Mouse (Mus musculus) CH12.LX (cell line): ENCODE results near the gene Ctcfl. TPM values are rescaled to one million over a fixed set of nuclear protein-coding genes. Genes with fewer than 3 reads are reported as not detected.
A peak's percentile ranks its signal among the peaks of the same experiment; 100 is the strongest.

Source experiments
- DNase-seq: peaks from one replicate; pipeline ENCODE4 v3.0.0-alpha.2; 2013; ENCODE audit errors: extremely low read depth
- H3K27ac ChIP-seq: 2 replicates; pipeline ENCODE4 v1.5.1; 2012; ENCODE audit warnings: low read depth, mild to moderate bottlenecking, control low read depth, moderate library complexity; ENCODE audit not compliant: insufficient read depth
- H3K27me3 ChIP-seq: replicated peaks from 2 replicates; pipeline ENCODE3; 2012; ENCODE audit warnings: inconsistent platforms
- H3K36me3 ChIP-seq, 2 experiments: replicated peaks in 1 of 2; 2 replicates each; pipeline versions ENCODE3 to v1.6.1; 2012; ENCODE audit warnings: inconsistent platforms in 1 of 2, low read length in 1 of 2, mild to moderate bottlenecking in 1 of 2, mixed read lengths in 1 of 2, moderate library complexity in 1 of 2; ENCODE audit not compliant: control insufficient read depth in 1 of 2, insufficient read depth in 1 of 2
- H3K4me1 ChIP-seq, 2 experiments: 2 replicates each; pipeline ENCODE4 v1.6.1; 2012; ENCODE audit warnings: inconsistent platforms in 1 of 2, moderate library complexity in 1 of 2; ENCODE audit not compliant: insufficient read depth in 2 of 2, control insufficient read depth in 1 of 2
- H3K4me2 ChIP-seq: 2 replicates; pipeline ENCODE4 v1.6.1; 2012; ENCODE audit warnings: low read depth, mild to moderate bottlenecking, control low read depth; ENCODE audit not compliant: poor library complexity, insufficient read depth, severe bottlenecking
- H3K4me3 ChIP-seq, 3 experiments: fragments of 150-350 bp in 1 of 3; sonication (generic) in 1 of 3; replicated peaks in 1 of 3; 2 replicates each; pipeline versions ENCODE3 to v1.5.1; 2011 to 2012; ENCODE audit warnings: low read depth in 2 of 3, low read length in 2 of 3, mild to moderate bottlenecking in 2 of 3, moderate library complexity in 2 of 3, control low read depth in 1 of 3, improper control_type of control experiment in 1 of 3, inconsistent platforms in 1 of 3, mixed read lengths in 1 of 3; ENCODE audit not compliant: poor library complexity in 1 of 3
- H3K79me2 ChIP-seq: replicated peaks from 2 replicates; pipeline ENCODE4 v1.6.1; 2012; ENCODE audit warnings: mild to moderate bottlenecking, moderate library complexity; ENCODE audit not compliant: control insufficient read depth, poor library complexity, insufficient read depth, severe bottlenecking; ENCODE audit errors: extremely low read depth
- H3K9ac ChIP-seq: 2 replicates; pipeline ENCODE4 v1.6.1; 2012; ENCODE audit warnings: low read depth, mild to moderate bottlenecking, control low read depth, moderate library complexity; ENCODE audit not compliant: insufficient read depth
- H3K9me3 ChIP-seq: replicated peaks from 2 replicates; pipeline ENCODE3; 2012; ENCODE audit warnings: low read length, inconsistent platforms, mixed read lengths
- CTCF ChIP-seq, 2 experiments: IDR thresholded peaks in 1 of 2; conservative IDR thresholded peaks in 1 of 2; 2 replicates each; pipeline ENCODE4 v1.5.1; 2011 to 2012; ENCODE audit warnings: low read depth in 2 of 2, low read length in 2 of 2, improper control_type of control experiment in 1 of 2, inconsistent platforms in 1 of 2, mild to moderate bottlenecking in 1 of 2, moderate library complexity in 1 of 2
- ETS1 ChIP-seq: conservative IDR thresholded peaks from 2 replicates; pipeline ENCODE4 v1.6.1; 2012; ENCODE audit warnings: low read depth, mild to moderate bottlenecking, inconsistent platforms, low read length, improper control_type of control experiment, moderate library complexity
- JUN ChIP-seq: IDR thresholded peaks from 2 replicates; pipeline ENCODE4 v1.6.1; 2011; ENCODE audit warnings: low read depth, mild to moderate bottlenecking, low read length, improper control_type of control experiment, moderate library complexity; ENCODE audit not compliant: insufficient read depth
- KAT2A ChIP-seq: IDR thresholded peaks from 2 replicates; pipeline ENCODE4 v1.6.1; 2012; ENCODE audit warnings: low read length, improper control_type of control experiment, inconsistent platforms; ENCODE audit not compliant: insufficient replicate concordance
- MAFK ChIP-seq: IDR thresholded peaks from 2 replicates; pipeline ENCODE4 v1.6.1; 2011; ENCODE audit warnings: low read length, improper control_type of control experiment; ENCODE audit not compliant: insufficient replicate concordance
- MYC ChIP-seq: IDR thresholded peaks from 2 replicates; pipeline ENCODE4 v1.6.1; 2011; ENCODE audit warnings: low read depth, mild to moderate bottlenecking, improper control_type of control experiment, low read length
- NELFE ChIP-seq: IDR thresholded peaks from 2 replicates; pipeline ENCODE4 v1.6.1; 2011; ENCODE audit warnings: low read depth, low read length, improper control_type of control experiment
- RAD21 ChIP-seq: IDR thresholded peaks from 2 replicates; pipeline ENCODE4 v1.6.1; 2011; ENCODE audit warnings: low read depth, mild to moderate bottlenecking, low read length, improper control_type of control experiment, moderate library complexity
- RCOR1 ChIP-seq: conservative IDR thresholded peaks from 2 replicates; pipeline ENCODE4 v1.6.1; 2012; ENCODE audit warnings: low read depth, mild to moderate bottlenecking, inconsistent platforms, low read length, improper control_type of control experiment
- SIN3A ChIP-seq: IDR thresholded peaks from 2 replicates; pipeline ENCODE4 v1.6.1; 2012; ENCODE audit warnings: low read length, improper control_type of control experiment, inconsistent platforms
- SMC3 ChIP-seq: IDR thresholded peaks from 2 replicates; pipeline ENCODE4 v1.6.1; 2011; ENCODE audit warnings: low read depth, low read length, improper control_type of control experiment
- TBP ChIP-seq: conservative IDR thresholded peaks from 2 replicates; pipeline ENCODE4 v1.6.1; 2011; ENCODE audit warnings: low read depth, low read length, improper control_type of control experiment
- dilution Hi-C: fragments of 300-500 bp; cut with MboI; formaldehyde crosslinking; loops from 2 replicates; pipeline ENCODE4 v1.14.3; 2020; ENCODE audit warnings: low sequenced_read_pairs; ENCODE audit not compliant: extremely low pct_unique_long_range_greater_than_20kb, extremely low pct_ligation_motif_present
- in situ Hi-C: fragments of 300-500 bp; cut with MboI; formaldehyde crosslinking; loops from 3 replicates; pipeline ENCODE4 v1.14.3; 2019; ENCODE audit warnings: low sequenced_read_pairs, low pct_ligation_motif_present, low pct_unique_long_range_greater_than_20kb, mixed read lengths
- polyA plus RNA-seq: library from polyadenylated mRNA; unstranded; fragments of >175 nt; gene quantifications from 2 replicates; pipeline ENCODE4 v1.2.1, GENCODE M21; 2012; ENCODE audit warnings: low read depth; ENCODE audit not compliant: insufficient read length
- total RNA-seq, 2 experiments: library from RNA; depleted of rRNA; stranded (reverse); fragments of 300-350 nt in 1 of 2; fragments of >200 nt in 1 of 2; gene quantifications; 2 replicates each; pipeline ENCODE4 v1.2.3; 2012 to 2014

The Ctcfl gene
- total and polyA plus RNA-seq, 3 experiments: 0.11 TPM; not detected in 2

GRCm38 (mm10) chr2:173164946-173165345, 45.6 kb upstream of the Ctcfl start:
- peaks cover 57% of the 10 kb centered on the region for H3K27me3 ChIP-seq
- H3K4me3 ChIP-seq: no peak overlapping the region
- H3K79me2 ChIP-seq: no peaks in the 10 kb centered on the region
- H3K9me3 ChIP-seq: no peaks in the 10 kb centered on the region
- in situ Hi-C loops (loop anchor here (25.0 kb wide), 1 partner anchor 153 kb away; the partner anchor contains the start of genes Rae1 and Rbm38), dilution Hi-C loops (no loop called here)
- H3K36me3 ChIP-seq: no peaks in the 10 kb centered on the region
- no peak overlapping the region for H3K9ac ChIP-seq
- peaks cover 0 to 15% of the 10 kb centered on the region in 2 experiments; a peak in 2 of 4 replicates for H3K4me1 ChIP-seq
- H3K4me2 ChIP-seq: no peak overlapping the region
- H3K27ac ChIP-seq: no peak overlapping the region
- TF ChIP-seq JUN (no peak), MAFK (no peak), TBP (no peak), MYC (no peak), RCOR1 (no peak)
- DNase-seq: no peak

- dilution Hi-C loops (no loop called here), in situ Hi-C loops (loop anchor here (25.0 kb wide), 1 partner anchor 152 kb away; the partner anchor contains the start of genes Rae1 and Rbm38)
Observed at GRCm38 (mm10) chr2:173164358-173164757, 45.0 kb upstream of the Ctcfl start.

GRCm38 (mm10) chr2:173163380-173163779, 44.1 kb upstream of the Ctcfl start:
- Histone ChIP-seq H3K4me2 (no peak overlapping the region), H3K27me3 (peaks cover 46% of the 10 kb centered on the region), H3K36me3 (no peaks in the 10 kb centered on the region), H3K4me1 (peaks cover 0 to 27% of the 10 kb centered on the region in 2 experiments; a peak in 3 of 4 replicates), H3K79me2 (no peaks in the 10 kb centered on the region), H3K27ac (no peak overlapping the region), H3K9me3 (no peaks in the 10 kb centered on the region), H3K4me3 (no peak overlapping the region), H3K9ac (no peak overlapping the region)
- no peak for DNase-seq
- dilution Hi-C loops (no loop called here), in situ Hi-C loops (loop anchor here (25.0 kb wide), 1 partner anchor 151 kb away; the partner anchor contains the start of genes Rae1 and Rbm38)
- TF ChIP-seq ETS1: no peak
- no peak for TF ChIP-seq KAT2A

More at GRCm38 (mm10) chr2:173164358-173164757, 45.0 kb upstream of the Ctcfl start:
- no peaks in the 10 kb centered on the region for H3K36me3 ChIP-seq
- no peaks in the 10 kb centered on the region for H3K9me3 ChIP-seq
- no peak overlapping the region for H3K9ac ChIP-seq
- H3K27ac ChIP-seq: no peak overlapping the region
- DNase-seq: peak; percentile 42
- no peak overlapping the region for H3K4me2 ChIP-seq
- peaks cover 0 to 21% of the 10 kb centered on the region in 2 experiments; a peak in 2 of 4 replicates for H3K4me1 ChIP-seq
- no peaks in the 10 kb centered on the region for H3K79me2 ChIP-seq
- no peak overlapping the region for H3K4me3 ChIP-seq
- TF ChIP-seq RAD21 (peak; percentile 31), SMC3 (peak; percentile 72), SIN3A (no peak), JUN (no peak), NELFE (no peak), CTCF (conservative IDR thresholded peaks at IDR 0.05 in 1 of 2, IDR thresholded peaks at IDR 0.05 in 1 of 2; ENCODE audit: low read depth in 2 of 2, low read length in 2 of 2) (peak; percentile 29 to 72; a peak in 3 of 4 replicates)
- peaks cover 53% of the 10 kb centered on the region for H3K27me3 ChIP-seq
